In the genomic region with DNA sequence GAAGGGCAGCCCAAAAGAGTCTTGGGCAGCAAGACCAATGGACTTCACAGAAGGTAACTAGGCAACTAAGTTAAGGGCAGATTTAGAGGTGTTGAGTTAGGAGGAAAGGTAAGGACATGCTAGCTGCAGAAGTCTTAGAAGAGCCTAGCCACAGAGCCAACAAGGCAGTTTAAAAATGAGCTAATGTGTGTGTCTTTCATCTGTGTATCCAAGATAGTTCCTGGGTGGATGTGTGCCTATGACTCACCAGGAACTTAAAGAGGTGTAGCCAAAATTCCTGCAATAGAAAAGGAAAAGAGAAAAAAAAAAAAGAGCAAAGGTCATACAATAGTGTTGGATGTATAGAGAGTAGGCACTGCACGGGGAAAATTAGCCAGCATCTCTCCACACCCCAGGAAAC, we compare ENCODE assay signal across 28 mouse cellular contexts.
A peak's percentile ranks its signal among the peaks of the same experiment; 100 is the strongest.
DNase-seq lines count a peak whose midpoint lies in the region; ATAC-seq and TF ChIP-seq lines count a peak whose summit lies in the region.
"Had no signal": no experiment of that assay in that cellular context is flagged by ENCODE, and none has a peak within 500 bp of the region (broad histone marks: within the 10 kb centered on the region; RNA-seq: fewer than 3 reads in every experiment).

No protein-coding gene starts in this region.

- H3K4me3 ChIP-seq in midbrain, embryonic 11.5 days (ENCODE audit: low read depth, low read length), result no peak overlapping the region
- H3K4me3 ChIP-seq in midbrain, embryonic 15.5 days, result no peak overlapping the region
- H3K4me3 ChIP-seq in stomach, postnatal 0 days (ENCODE audit: low read depth, low read length), result no peak overlapping the region
- H3K4me3 ChIP-seq: embryonic facial prominence, embryonic 12.5 days; embryonic facial prominence, embryonic 15.5 days; erythroblast, embryonic 14.5 days; forebrain, embryonic 13.5 days; heart, embryonic 12.5 days; heart, embryonic 15.5 days; hindbrain, embryonic 10.5 days had no signal

- DNase-seq in midbrain, embryonic 11.5 days (ENCODE audit: low spot score, missing footprints), result peak; percentile 6
- DNase-seq in Patski (ENCODE audit: low read depth, low spot score), result peak; percentile 10
- no peak for DNase-seq in stomach, postnatal 0 days (ENCODE audit: low spot score)
- DNase-seq in layer of hippocampus, postnatal 14 days (ENCODE audit: low spot score in 2 of 2), result no peak
- no peak for DNase-seq in adrenal gland, postnatal 25 days
- DNase-seq: adrenal gland, adult 2 months; adrenal gland, postnatal 14 days; cerebellum, adult 18-20 months; cerebellum, adult 9-10 months; cerebellum, postnatal 14 days; gastrocnemius, postnatal 25 days; heart, adult 18-20 months; heart, postnatal 10 days; heart, postnatal 36 days; kidney, adult 18-20 months had no signal

- TF ChIP-seq EP300 in stomach, postnatal 0 days (optimal IDR thresholded peaks at IDR 0.05), result no peak

- 90% methylated on average over 1 of the region's 1 CpGs for WGBS in midbrain, embryonic 11.5 days
- WGBS in midbrain, embryonic 15.5 days, result 67% methylated on average over 1 of the region's 1 CpGs
- WGBS in stomach, postnatal 0 days, result 35% methylated on average over 1 of the region's 1 CpGs

- H3K4me1 ChIP-seq in midbrain, embryonic 11.5 days (ENCODE audit: control insufficient read depth, insufficient read depth, low read length), result no peaks in the 10 kb centered on the region
- no peaks in the 10 kb centered on the region for H3K4me1 ChIP-seq in midbrain, embryonic 15.5 days
- H3K4me1 ChIP-seq in stomach, postnatal 0 days (replicated peaks; ENCODE audit: control insufficient read depth, insufficient read depth), result no peaks in the 10 kb centered on the region
- H3K4me1 ChIP-seq: embryonic facial prominence, embryonic 15.5 days; forebrain, embryonic 13.5 days; heart, embryonic 12.5 days; heart, embryonic 15.5 days; hindbrain, embryonic 10.5 days had no signal

- H3K27me3 ChIP-seq in midbrain, embryonic 11.5 days (ENCODE audit: control insufficient read depth, insufficient read depth, low read length), result no peaks in the 10 kb centered on the region
- no peaks in the 10 kb centered on the region for H3K27me3 ChIP-seq in midbrain, embryonic 15.5 days (replicated peaks)
- H3K27me3 ChIP-seq in Patski, result no peaks in the 10 kb centered on the region
- no peaks in the 10 kb centered on the region for H3K27me3 ChIP-seq in stomach, postnatal 0 days (ENCODE audit: control insufficient read depth, insufficient read depth, low read length)
- H3K27me3 ChIP-seq: embryonic facial prominence, embryonic 12.5 days; embryonic facial prominence, embryonic 15.5 days; forebrain, embryonic 13.5 days; heart, embryonic 12.5 days; heart, embryonic 15.5 days had no signal

- no peak for TF ChIP-seq CTCF in Patski (IDR thresholded peaks at IDR 0.05)
- no peak for TF ChIP-seq CTCF in stomach, postnatal 0 days (IDR thresholded peaks at IDR 0.05; ENCODE audit: low read depth)

- no peak overlapping the region for H3K27ac ChIP-seq in midbrain, embryonic 11.5 days (ENCODE audit: low read depth, low read length)
- H3K27ac ChIP-seq in midbrain, embryonic 15.5 days, result no peak overlapping the region
- no peak overlapping the region for H3K27ac ChIP-seq in stomach, postnatal 0 days (replicated peaks)
- H3K27ac ChIP-seq: embryonic facial prominence, embryonic 12.5 days; embryonic facial prominence, embryonic 15.5 days; forebrain, embryonic 13.5 days; heart, embryonic 15.5 days; hindbrain, embryonic 10.5 days; hindbrain, embryonic 14.5 days; hindbrain, postnatal 0 days had no signal

- H3K9me3 ChIP-seq in midbrain, embryonic 11.5 days (ENCODE audit: control insufficient read depth, low read length), result no peaks in the 10 kb centered on the region
- no peaks in the 10 kb centered on the region for H3K9me3 ChIP-seq in midbrain, embryonic 15.5 days
- H3K9me3 ChIP-seq in stomach, postnatal 0 days (ENCODE audit: control insufficient read depth, low read length), result no peaks in the 10 kb centered on the region
- H3K9me3 ChIP-seq: embryonic facial prominence, embryonic 12.5 days; embryonic facial prominence, embryonic 15.5 days; forebrain, embryonic 13.5 days; heart, embryonic 12.5 days; heart, embryonic 15.5 days; hindbrain, embryonic 10.5 days had no signal

- no peaks in the 10 kb centered on the region for H3K36me3 ChIP-seq in midbrain, embryonic 11.5 days (ENCODE audit: control insufficient read depth, insufficient read depth, low read length)
- no peaks in the 10 kb centered on the region for H3K36me3 ChIP-seq in midbrain, embryonic 15.5 days (replicated peaks)
- no peaks in the 10 kb centered on the region for H3K36me3 ChIP-seq in stomach, postnatal 0 days (ENCODE audit: control insufficient read depth, insufficient read depth, low read length)
- H3K36me3 ChIP-seq: embryonic facial prominence, embryonic 12.5 days; embryonic facial prominence, embryonic 15.5 days; heart, embryonic 12.5 days; heart, embryonic 15.5 days; hindbrain, embryonic 10.5 days had no signal

- in situ Hi-C loops in Patski (cut with MboI; ENCODE audit: low pct_unique_long_range_greater_than_20kb), result loop anchor here (5.0 to 25.0 kb wide), 2 partner anchors 235 to 470 kb away; a partner anchor contains a TSS

- POLR2A ChIA-PET in Patski (lab: Charles Lee), result interaction anchor here (0.7 to 1.0 kb wide), 2 partner anchors 86 to 121 kb away, joined by 3 read pairs; no protein-coding TSS in a partner anchor

- no peak for ATAC-seq in midbrain, embryonic 11.5 days (ENCODE audit: low FRiP score)
- no peak for ATAC-seq in midbrain, embryonic 15.5 days (replicated peaks)
- ATAC-seq in Patski, result no peak
- ATAC-seq in stomach, postnatal 0 days (ENCODE audit: low FRiP score, low TSS enrichment), result peak; percentile 92
- ATAC-seq: forebrain, embryonic 13.5 days; forebrain, embryonic 16.5 days; hindbrain, postnatal 0 days; inflammation-experienced regulatory T-cells, adult 6 months; intestine, embryonic 16.5 days had no signal

- CTCF ChIA-PET in Patski (lab: Charles Lee), result interaction anchor here (0.9 to 1.2 kb wide), 3 partner anchors 82 to 133 kb away, joined by 3 to 5 read pairs (median 5); no protein-coding TSS in a partner anchor

- no peak overlapping the region for H3K9ac ChIP-seq in midbrain, embryonic 11.5 days (ENCODE audit: low read length)
- H3K9ac ChIP-seq in midbrain, embryonic 15.5 days, result no peak overlapping the region
- H3K9ac ChIP-seq in stomach, postnatal 0 days (ENCODE audit: low read length), result no peak overlapping the region
- H3K9ac ChIP-seq: embryonic facial prominence, embryonic 12.5 days; embryonic facial prominence, embryonic 15.5 days; forebrain, embryonic 13.5 days; heart, embryonic 12.5 days; heart, embryonic 15.5 days; hindbrain, embryonic 14.5 days had no signal

- no peak overlapping the region for H3K4me2 ChIP-seq in midbrain, embryonic 11.5 days
- H3K4me2 ChIP-seq in midbrain, embryonic 15.5 days, result no peak overlapping the region
- no peak overlapping the region for H3K4me2 ChIP-seq in stomach, postnatal 0 days (replicated peaks; ENCODE audit: low read depth)
- H3K4me2 ChIP-seq: embryonic facial prominence, embryonic 12.5 days; embryonic facial prominence, embryonic 15.5 days; forebrain, embryonic 13.5 days; heart, embryonic 12.5 days; heart, embryonic 15.5 days; hindbrain, embryonic 14.5 days had no signal

Comparison
In these comparisons a context has a peak if more than half of its experiments do, and no peak if none do; other contexts are left out.
1. DNase-seq: peak in midbrain, embryonic 11.5 days (single experiment) and Patski (single experiment); none in stomach, postnatal 0 days (single experiment), layer of hippocampus, postnatal 14 days (0 of 2) and adrenal gland, postnatal 25 days (single experiment).